Mouse (Mus musculus): Measurements from ENCODE around the gene Tbx2. TPM values are rescaled to one million over a fixed set of nuclear protein-coding genes. Genes with fewer than 3 reads are reported as not detected.

The Tbx2 gene
- polyA plus RNA-seq, 1 experiment from 2014 or later = 1.0 TPM

Other genes with a start within 250 kb of the Tbx2 start
- not detected in 2 replicates for gene Gm11444, start 17.8 kb downstream of the Tbx2 start, polyA plus RNA-seq (2016; fragmentation: Nextera tagmentation; extraction: Ambion mirVana)
- gene Tbx4, start 53.9 kb downstream of the Tbx2 start, polyA plus RNA-seq (2016; fragmentation: Nextera tagmentation; extraction: Ambion mirVana) = 0.23 and 0.42 TPM in 2 replicates

All from forebrain, embryonic 12.5 days (tissue).